Mouse (Mus musculus) myocyte (in vitro differentiated cells): Measurements from ENCODE around the gene Zbtb8os. TPM values are rescaled to one million over a fixed set of nuclear protein-coding genes. Genes with fewer than 3 reads are reported as not detected.

Experiments
- H3K27me3 ChIP-seq: one replicate; pipeline ENCODE4 v1.6.1; 2011; ENCODE audit not compliant: control insufficient read depth, insufficient read depth, insufficient read length
- H3K36me3 ChIP-seq: one replicate; pipeline ENCODE4 v1.6.1; 2011; ENCODE audit not compliant: control insufficient read depth, insufficient read depth
- H3K4me2 ChIP-seq: one replicate; pipeline ENCODE4 v1.6.1; 2011; ENCODE audit warnings: low read depth, control low read depth
- H3K4me3 ChIP-seq: one replicate; pipeline ENCODE4 v1.5.1; 2011; ENCODE audit warnings: mild to moderate bottlenecking, control low read depth, moderate library complexity
- H3K79me2 ChIP-seq: one replicate; pipeline ENCODE4 v1.6.1; 2011; ENCODE audit not compliant: control insufficient read depth, insufficient read depth
- H3ac ChIP-seq: one replicate; pipeline ENCODE4 v1.6.1; 2011; ENCODE audit not compliant: control insufficient read depth, insufficient read length
- CEBPB ChIP-seq: IDR thresholded peaks from 2 replicates; pipeline ENCODE4 v1.6.1; 2011; ENCODE audit warnings: mild to moderate bottlenecking, moderate library complexity; ENCODE audit not compliant: poor library complexity, insufficient read depth, severe bottlenecking
- E2F4 ChIP-seq: IDR thresholded peaks from one replicate; pipeline ENCODE4 v1.6.1; 2011; ENCODE audit warnings: mild to moderate bottlenecking, control low read depth, moderate library complexity; ENCODE audit not compliant: insufficient read depth
- MAX ChIP-seq: IDR thresholded peaks from one replicate; pipeline ENCODE4 v1.6.1; 2011; ENCODE audit warnings: low read depth, mild to moderate bottlenecking, control low read depth
- MYOD1 ChIP-seq, 3 experiments: IDR thresholded peaks; one replicate each; pipeline ENCODE4 v1.6.1; 2011; ENCODE audit warnings: control low read depth in 2 of 3, low read depth in 2 of 3, mild to moderate bottlenecking in 2 of 3, moderate library complexity in 1 of 3; ENCODE audit not compliant: insufficient read length in 2 of 3, control insufficient read depth in 1 of 3
- MYOG ChIP-seq, 3 experiments: IDR thresholded peaks; one replicate each; pipeline ENCODE4 v1.6.1; 2011; ENCODE audit warnings: control low read depth in 2 of 3, low read depth in 2 of 3, mild to moderate bottlenecking in 2 of 3; ENCODE audit not compliant: insufficient read length in 2 of 3, control insufficient read depth in 1 of 3, insufficient read depth in 1 of 3
- POLR2A ChIP-seq: IDR thresholded peaks from one replicate; pipeline ENCODE4 v1.6.1; 2011; ENCODE audit warnings: low read depth, mild to moderate bottlenecking, control low read depth, moderate library complexity; ENCODE audit not compliant: insufficient read length
- POLR2AphosphoS2 ChIP-seq: IDR thresholded peaks from one replicate; pipeline ENCODE4 v1.6.1; 2011; ENCODE audit warnings: low read depth, control low read depth; ENCODE audit not compliant: insufficient read length
- REST ChIP-seq: IDR thresholded peaks from one replicate; pipeline ENCODE4 v1.6.1; 2011; ENCODE audit warnings: mild to moderate bottlenecking, control low read depth, moderate library complexity; ENCODE audit not compliant: insufficient read depth, insufficient read length
- SRF ChIP-seq: IDR thresholded peaks from one replicate; pipeline ENCODE4 v1.6.1; 2011; ENCODE audit warnings: low read depth; ENCODE audit not compliant: control insufficient read depth, insufficient read length
- TCF12 ChIP-seq: IDR thresholded peaks from one replicate; pipeline ENCODE4 v1.6.1; 2011; ENCODE audit warnings: mild to moderate bottlenecking, control low read depth; ENCODE audit not compliant: poor library complexity, insufficient read depth, severe bottlenecking
- TCF3 ChIP-seq: IDR thresholded peaks from one replicate; pipeline ENCODE4 v1.6.1; 2011; ENCODE audit warnings: low read depth, control low read depth; ENCODE audit not compliant: insufficient read length
- USF1 ChIP-seq: IDR thresholded peaks from one replicate; pipeline ENCODE4 v1.6.1; 2011; ENCODE audit warnings: low read depth, mild to moderate bottlenecking, control low read depth, moderate library complexity
- polyA plus RNA-seq: library from polyadenylated mRNA; unstranded; fragments of >200 nt; fragmentation: generic; extraction: Trizol; gene quantifications from one replicate; pipeline ENCODE4 v1.2.1, GENCODE M21; 2012; ENCODE audit warnings: missing spikeins

Zbtb8os gene
- polyA plus RNA-seq, 1 experiment: 34.5 TPM

GRCm38 (mm10) chr4:129373202-129373976 lies 37.9 kb downstream of the Zbtb8os start:
- Histone ChIP-seq H3K36me3 (no peaks in the 10 kb centered on the region), H3ac (no peak overlapping the region), H3K79me2 (no peaks in the 10 kb centered on the region), H3K4me3 (no peak overlapping the region), H3K4me2 (no peak overlapping the region), H3K27me3 (no peaks in the 10 kb centered on the region)
- TF ChIP-seq CEBPB: no peak
- no peak for TF ChIP-seq POLR2AphosphoS2
- no peak for TF ChIP-seq SRF
- no peak for TF ChIP-seq MAX
- TF ChIP-seq REST: no peak
- TF ChIP-seq USF1: no peak
- TF ChIP-seq E2F4: no peak
- no peak for TF ChIP-seq TCF12
- TF ChIP-seq POLR2A: no peak

- no peaks in the 10 kb centered on the region for H3K79me2 ChIP-seq
- H3K27me3 ChIP-seq: no peaks in the 10 kb centered on the region
- no peaks in the 10 kb centered on the region for H3K36me3 ChIP-seq
- H3K4me3 ChIP-seq: no peak overlapping the region
- TF ChIP-seq MYOD1 (IDR thresholded peaks at IDR 0.05; ENCODE audit: control insufficient read depth in 1 of 3, insufficient read length in 2 of 3, low read depth in 2 of 3): no peak
- no peak overlapping the region for H3K4me2 ChIP-seq
- H3ac ChIP-seq: no peak overlapping the region
These were observed 38.8 kb downstream of the Zbtb8os start for GRCm38 (mm10) chr4:129374219-129374755.

GRCm38 (mm10) chr4:129375000-129375399 lies 39.5 kb downstream of the Zbtb8os start:
- Histone ChIP-seq H3K79me2 (no peaks in the 10 kb centered on the region), H3K27me3 (no peaks in the 10 kb centered on the region), H3ac (no peak overlapping the region), H3K36me3 (no peaks in the 10 kb centered on the region), H3K4me3 (no peak overlapping the region), H3K4me2 (no peak overlapping the region)
- TF ChIP-seq CEBPB (no peak), MYOG (IDR thresholded peaks at IDR 0.05; ENCODE audit: control insufficient read depth in 1 of 3, insufficient read depth in 1 of 3, insufficient read length in 2 of 3, low read depth in 2 of 3) (no peak), POLR2AphosphoS2 (no peak), E2F4 (no peak), REST (no peak), SRF (no peak), MAX (no peak), POLR2A (no peak), TCF3 (no peak)

DNA sequence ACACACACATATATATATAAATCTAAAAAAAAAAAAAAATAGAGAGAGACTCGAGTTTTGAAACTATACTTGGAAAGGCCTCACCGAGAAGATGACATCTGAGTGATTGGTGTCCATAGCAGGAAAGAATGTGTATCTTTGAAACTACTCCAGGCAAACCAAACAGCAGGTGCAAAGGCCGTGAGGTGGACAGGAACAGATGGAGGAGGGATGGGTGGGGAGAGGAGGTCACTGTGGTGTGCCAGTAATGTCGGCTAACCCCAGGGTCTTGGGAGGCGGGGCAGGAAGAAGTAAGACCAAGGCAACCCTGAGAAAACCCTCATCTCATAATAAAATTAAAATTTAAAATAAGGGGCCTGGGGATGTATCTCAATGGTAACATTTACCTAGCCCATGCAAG lies 40.3 kb downstream of the Zbtb8os start:
- no peak overlapping the region for H3ac ChIP-seq
- peak overlapping the region; percentile 44 for H3K4me3 ChIP-seq
- no peaks in the 10 kb centered on the region for H3K79me2 ChIP-seq
- no peaks in the 10 kb centered on the region for H3K36me3 ChIP-seq
- no peak overlapping the region for H3K4me2 ChIP-seq
- TF ChIP-seq MYOG (IDR thresholded peaks at IDR 0.05; ENCODE audit: control insufficient read depth in 1 of 3, insufficient read depth in 1 of 3, insufficient read length in 2 of 3, low read depth in 2 of 3) (peak in 2 of 3 experiments; percentile 48 to 87), SRF (no peak), MAX (no peak), REST (no peak), MYOD1 (IDR thresholded peaks at IDR 0.05; ENCODE audit: control insufficient read depth in 1 of 3, insufficient read length in 2 of 3, low read depth in 2 of 3) (peak in 2 of 3 experiments; percentile 86 to 94), CEBPB (no peak), TCF3 (peak; percentile 45)
- H3K27me3 ChIP-seq: no peaks in the 10 kb centered on the region

DNA sequence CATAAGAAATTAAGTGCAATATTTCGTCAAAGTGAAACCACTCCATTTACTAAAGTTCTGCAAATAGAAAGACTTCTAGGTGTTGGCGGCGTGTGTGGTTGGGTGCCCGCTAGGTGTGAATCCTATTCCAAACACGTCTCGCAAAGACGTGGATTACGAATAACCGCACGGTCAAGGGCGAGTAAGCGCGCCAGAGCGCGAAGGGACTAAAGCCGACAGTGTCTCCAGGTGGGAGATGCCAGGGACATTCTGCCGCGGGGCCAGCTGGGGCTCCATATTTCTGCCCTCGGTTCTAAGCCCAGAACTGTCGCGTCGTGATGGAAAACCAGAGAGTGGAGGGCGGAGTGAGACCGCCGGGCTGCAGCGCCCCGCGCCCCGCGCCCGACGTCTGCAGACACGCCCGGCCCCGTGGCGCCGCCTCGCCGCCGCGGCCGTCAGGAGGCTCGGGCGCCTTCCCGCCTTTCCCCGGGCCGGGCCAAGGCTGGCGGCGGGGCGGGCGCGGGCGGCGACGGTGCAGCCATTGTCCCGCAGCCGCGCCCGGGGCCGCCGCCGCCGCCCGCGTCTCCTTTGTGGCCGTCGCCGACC lies 41.6 kb downstream of the Zbtb8os start:
- Histone ChIP-seq H3K4me2 (peak overlapping the region; percentile 72), H3K4me3 (peak overlapping the region; percentile 44), H3K36me3 (no peaks in the 10 kb centered on the region), H3K79me2 (no peaks in the 10 kb centered on the region), H3K27me3 (no peaks in the 10 kb centered on the region), H3ac (peak overlapping the region; percentile 24)
- TF ChIP-seq MYOG (IDR thresholded peaks at IDR 0.05; ENCODE audit: control insufficient read depth in 1 of 3, insufficient read depth in 1 of 3, insufficient read length in 2 of 3, low read depth in 2 of 3) (peak in 1 of 3 experiments; percentile 1), POLR2A (peak; percentile 18), MAX (no peak)
